Mouse (Mus musculus) NIH3T3 (cell line): ENCODE data around the gene Grk5.
"Not testable (repeated sequence)": the region's sequence is repeated elsewhere in the genome, so short reads cannot be mapped to it uniquely, and the experiment has no call there.

Source experiments
- DNase-seq: peaks from one replicate; pipeline ENCODE4 v3.0.0-alpha.2; 2012; ENCODE audit warnings: low read depth

Grk5 gene

GRCm38 (mm10) chr19:60889714-60890315, at the start of gene Grk5:
TSS of gene Grk5 (plus strand) at chr19:60889749.
- peak; percentile 98 for DNase-seq

DNA sequence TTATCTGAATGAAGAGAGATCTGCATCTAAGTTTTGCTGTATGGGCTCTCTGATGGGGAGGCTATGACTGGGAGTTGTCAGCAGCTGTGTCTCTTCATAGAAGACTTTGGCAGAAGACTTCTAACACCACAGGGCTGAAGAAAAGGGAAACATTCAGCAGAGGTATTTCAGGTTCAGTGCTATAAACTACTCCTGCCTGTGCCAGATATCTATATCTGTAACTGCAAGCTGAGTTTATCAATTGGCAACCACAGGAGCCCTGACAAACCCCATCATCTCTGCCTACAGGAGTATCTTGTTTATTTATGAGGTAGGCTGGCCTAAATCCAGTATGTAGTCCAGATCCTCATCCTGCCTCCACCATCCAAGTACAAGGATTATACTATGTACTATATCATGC, 46.2 kb upstream of the Grk5 start:
- no peak for DNase-seq

DNA sequence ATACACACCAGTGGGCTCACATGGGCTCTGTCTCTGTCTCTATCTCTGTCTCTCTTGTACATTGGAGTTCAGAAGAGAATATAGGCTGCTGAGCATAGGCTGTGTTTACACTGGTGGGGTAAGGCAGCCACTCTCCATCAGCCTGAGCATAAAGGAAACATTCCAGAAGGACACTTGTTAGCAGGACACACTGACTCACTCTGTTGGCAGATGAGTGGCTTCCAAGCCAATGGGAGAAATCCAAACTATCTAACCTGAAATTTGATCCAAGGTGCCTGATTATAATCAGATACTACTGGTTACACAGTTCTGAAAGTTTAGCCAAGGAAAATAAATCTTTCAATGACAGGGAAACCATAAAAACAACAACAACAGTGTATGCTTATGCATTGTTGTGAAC, 43.8 kb upstream of the Grk5 start:
- peak; percentile 69 for DNase-seq

DNA sequence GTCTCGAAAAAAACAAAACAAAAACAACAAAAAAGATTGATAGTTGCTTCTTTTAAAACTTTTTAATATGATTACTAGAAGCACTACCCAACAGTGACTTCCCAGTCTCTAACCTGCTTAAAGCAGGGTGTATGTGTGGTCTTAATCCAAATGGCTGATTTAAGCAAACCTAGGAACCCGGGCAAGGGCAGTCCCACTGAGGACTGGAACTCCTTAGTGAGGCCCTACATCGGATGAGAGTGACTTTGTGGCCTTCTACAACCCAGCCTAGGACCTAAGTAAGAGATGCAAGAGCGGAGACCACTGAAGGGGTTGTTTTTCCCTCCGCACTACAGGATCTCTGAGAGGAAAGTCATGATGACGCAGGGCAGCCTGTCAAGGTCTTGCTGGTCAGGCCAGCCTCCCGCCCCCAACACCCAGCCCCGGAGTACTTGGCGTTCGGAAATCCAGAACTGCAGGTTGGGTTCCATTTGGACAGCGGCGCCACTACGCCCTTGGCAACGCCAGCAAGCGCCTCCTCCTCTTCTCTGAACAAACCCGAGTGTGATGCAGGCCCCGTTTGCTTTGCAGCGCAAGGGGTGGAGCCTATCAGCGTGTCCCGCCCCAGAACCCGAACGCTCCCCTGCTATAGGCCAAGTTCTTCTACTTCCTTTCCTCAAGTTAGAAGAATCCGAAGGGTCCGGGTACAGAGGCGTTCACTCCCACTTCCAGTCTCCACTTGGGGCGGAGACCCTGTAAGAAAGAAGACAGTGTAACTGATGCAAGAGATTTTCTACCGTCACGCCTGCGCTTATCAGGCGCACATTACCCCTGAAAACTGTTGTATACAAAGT, 28.5 kb upstream of the Grk5 start, which contains the start of gene Sfxn4:
Gene Sfxn4 (minus strand): TSS at position 612 of the 833 bp plus-strand sequence.
- peak; percentile 96 for DNase-seq

GRCm38 (mm10) chr19:60866169-60866568, 23.4 kb upstream of the Grk5 start:
- DNase-seq = not testable (repeated sequence)

DNA sequence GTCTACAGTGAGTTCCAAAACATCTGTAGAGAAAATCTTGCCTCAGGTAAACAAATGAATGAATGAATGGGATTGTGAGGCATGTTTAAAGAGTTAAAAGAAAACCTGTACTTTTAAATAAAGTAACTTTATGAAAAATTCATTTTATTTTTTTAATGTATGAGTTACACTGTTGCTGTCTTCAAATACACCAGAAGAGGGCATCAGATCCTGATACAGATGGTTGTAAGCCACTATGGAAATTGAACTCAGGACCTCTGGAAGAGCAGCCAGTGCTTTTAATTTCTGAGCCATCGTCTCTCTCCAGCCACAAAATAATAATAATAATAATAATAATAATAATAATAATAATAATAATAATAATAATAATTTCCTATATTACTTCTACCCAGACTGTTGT, 19.1 kb upstream of the Grk5 start:
- peak; percentile 30 for DNase-seq

- DNase-seq = no peak
These were observed 18.2 kb upstream of the Grk5 start for GRCm38 (mm10) chr19:60871366-60871765.

DNA sequence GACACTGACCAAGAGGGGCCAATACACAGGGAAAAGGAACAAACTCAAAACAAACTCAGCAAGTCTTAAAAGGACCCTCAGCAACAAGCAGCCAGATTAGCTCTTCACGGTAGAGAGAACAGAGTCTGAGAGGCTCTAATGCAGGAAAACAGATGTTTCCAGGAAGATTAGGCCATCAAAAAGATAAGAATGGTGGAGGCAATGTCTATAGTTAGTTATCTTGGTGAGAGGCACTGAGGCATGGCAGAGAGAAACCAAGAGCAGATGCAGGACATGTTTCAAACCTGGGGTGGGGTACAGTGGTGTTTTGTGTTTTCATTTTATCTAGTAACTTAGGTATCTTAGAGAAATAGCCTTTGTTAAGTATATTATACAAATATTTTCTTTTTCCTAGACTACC, 17.3 kb upstream of the Grk5 start:
- DNase-seq = no peak

DNA sequence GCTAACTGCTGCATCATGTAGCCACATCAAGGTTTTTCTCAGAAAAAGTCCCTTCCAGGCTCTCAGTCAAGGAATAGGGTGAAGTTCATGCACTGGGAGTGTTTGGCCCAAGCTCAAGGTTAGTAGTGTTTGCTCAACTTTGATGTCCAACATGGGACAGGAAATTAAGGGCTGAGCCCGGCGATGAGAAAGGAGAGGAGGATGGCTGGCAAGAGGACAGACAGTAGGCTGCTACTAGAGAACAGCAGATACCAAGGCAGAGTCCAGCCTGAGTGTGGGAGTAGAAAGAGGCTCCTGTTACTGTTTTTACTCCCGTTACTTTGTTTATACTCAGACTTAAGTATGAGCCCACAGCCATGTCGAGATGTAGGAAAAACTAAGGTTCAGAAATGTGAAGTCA, 16.0 kb upstream of the Grk5 start:
- peak; percentile 36 for DNase-seq

GRCm38 (mm10) chr19:60874064-60874694, 15.4 kb upstream of the Grk5 start, which contains the start of gene Prdx3:
TSS of gene Prdx3 (minus strand) at chr19:60874556.
- peak; percentile 99 for DNase-seq

DNA sequence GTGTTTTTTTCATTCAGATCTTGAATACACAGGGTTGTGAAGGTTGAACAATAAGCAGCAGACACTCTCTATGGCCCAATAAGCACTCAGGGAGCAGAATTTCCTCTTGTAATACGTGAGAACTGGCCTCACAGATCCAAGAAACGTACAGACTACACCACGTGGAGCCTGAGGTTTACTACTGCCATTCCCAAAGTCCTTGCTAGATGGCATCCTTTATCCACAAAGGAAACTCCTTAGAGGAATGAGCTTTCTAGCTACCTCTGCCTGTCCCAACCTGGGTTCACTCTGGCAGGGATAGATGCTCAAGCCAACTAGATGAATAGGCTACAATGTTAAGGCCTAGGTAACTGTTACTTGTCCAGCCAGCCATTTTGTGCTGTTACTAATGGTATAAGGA, 6.4 kb upstream of the Grk5 start:
- peak; percentile 74 for DNase-seq

- no peak for DNase-seq
These were observed 1.9 kb upstream of the Grk5 start for GRCm38 (mm10) chr19:60887637-60888036.

DNA sequence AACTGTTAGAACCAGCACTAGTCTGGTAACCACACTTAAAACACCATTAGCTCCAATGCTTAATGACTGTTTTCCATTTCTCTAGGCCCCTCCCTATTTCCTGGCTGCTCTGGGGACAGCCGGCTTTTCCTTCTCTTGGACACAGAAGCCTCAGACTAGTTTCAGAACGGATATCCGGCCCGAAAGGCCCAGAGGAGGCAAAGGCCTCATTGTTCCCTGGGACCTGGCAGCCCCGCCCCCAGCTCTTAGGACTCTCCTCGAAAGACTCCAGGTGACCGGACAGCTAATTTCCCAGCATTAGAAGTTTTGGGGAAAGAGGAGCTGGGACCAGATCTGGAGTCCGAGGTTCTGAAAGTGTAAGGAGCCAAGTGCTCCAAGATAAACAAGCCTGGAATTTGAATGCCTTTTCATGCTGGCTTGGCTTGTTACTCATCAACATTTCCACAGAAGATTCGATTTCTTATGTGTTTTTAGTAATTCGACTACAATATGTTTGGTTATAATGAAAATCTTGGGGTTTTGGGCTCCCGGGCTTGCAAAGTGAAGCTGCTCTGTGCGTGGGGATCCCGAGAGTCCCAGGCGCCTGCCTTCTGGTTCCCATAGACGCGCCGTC, 342 bp upstream of the Grk5 start:
- peak; percentile 70 for DNase-seq

DNA sequence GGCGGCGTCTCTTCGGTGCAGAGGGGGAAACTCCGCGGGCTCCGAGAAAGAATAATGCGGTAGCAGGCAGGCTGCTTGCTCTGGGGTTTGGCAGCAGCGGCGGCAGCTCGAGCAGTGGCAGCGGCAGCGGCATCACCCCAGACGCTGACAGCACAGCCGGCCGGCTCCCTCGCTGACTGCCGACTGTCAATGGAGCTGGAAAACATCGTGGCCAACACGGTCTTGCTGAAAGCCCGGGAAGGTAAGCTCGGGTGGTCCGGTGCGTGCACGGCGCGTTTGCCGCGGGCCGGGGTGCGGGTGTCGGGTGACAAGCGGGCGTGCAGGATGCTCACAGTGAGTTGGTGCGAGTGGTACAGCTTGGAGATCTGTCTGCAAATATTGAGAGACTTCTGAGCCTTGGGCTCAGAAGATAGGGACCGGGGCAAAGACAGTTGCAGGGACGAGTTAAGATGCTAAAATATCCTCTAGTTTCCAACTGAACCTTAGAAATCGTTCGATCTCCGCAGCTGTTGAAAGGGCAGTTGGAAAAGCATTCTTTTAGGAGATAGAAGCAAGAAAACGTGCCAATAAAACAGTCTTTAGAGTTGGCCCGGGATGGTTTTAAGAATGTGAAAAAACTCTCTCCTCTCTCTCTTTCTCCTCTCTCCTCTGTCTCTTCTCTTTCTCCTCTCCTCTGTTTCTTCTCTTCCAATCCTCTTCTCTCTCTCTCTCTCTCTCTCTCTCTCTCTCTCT, 1.0 kb downstream of the Grk5 start:
- DNase-seq = no peak

GRCm38 (mm10) chr19:60891123-60891470, 1.5 kb downstream of the Grk5 start:
- peak; percentile 39 for DNase-seq

DNA sequence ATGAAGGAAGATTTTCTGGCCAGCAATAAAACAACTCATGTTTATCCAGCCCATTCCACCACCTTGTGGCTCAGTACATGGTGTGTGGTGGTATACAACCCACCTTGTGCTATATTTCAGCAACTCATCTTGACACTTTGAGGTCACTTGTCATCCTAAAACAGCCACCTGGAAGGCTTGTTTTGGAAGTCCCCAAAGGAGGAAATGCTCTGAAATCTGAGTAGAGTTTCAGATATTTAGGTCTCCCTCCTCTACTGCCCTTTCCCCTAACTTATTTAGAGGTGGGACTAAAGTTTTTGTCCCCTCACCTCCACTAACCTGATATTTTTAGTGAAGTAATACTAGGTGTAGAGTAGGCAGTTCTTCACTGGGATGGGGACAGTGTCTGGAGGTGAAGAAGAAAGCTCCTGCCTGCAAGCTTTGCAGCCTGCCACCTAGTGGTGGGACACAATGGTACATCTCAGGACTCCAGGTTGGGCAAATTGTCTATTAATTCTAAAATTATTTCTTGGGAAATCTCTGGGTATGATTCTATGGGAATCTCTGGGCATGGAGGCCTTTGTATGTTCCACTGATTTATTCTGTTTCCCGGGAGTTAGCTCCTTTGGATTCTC, 2.5 kb downstream of the Grk5 start:
- DNase-seq = peak; percentile 89

DNA sequence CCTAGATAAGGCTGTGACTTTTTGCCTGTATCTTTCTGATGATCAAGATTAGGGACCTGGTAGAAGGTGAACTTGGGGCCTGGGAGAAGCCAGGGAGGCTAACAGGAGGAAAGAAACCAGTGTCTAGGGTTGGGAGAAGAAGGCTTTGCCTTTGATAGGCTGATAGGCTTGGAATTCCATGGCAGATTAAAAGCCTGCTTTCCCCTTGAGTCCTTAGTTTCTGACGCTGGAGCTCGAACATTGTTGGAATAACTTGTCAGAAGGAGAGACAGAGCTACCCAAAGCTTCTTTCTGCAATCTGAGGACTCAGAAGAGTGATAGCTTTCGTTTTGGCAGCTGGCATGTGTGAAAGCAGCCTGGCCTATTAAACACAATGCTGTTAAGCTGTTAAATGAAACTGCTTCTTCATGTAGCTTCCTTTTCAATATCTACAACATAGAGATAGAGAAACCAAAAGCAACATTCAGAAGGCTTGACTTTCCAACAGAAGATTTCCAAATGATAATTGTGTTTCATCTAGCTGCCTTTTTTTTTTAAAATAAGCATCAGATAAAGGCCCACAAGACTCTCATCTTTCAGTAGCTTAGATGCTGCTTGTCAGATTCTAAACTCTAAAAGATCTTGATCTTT, 5.8 kb downstream of the Grk5 start:
- DNase-seq = no peak

DNA sequence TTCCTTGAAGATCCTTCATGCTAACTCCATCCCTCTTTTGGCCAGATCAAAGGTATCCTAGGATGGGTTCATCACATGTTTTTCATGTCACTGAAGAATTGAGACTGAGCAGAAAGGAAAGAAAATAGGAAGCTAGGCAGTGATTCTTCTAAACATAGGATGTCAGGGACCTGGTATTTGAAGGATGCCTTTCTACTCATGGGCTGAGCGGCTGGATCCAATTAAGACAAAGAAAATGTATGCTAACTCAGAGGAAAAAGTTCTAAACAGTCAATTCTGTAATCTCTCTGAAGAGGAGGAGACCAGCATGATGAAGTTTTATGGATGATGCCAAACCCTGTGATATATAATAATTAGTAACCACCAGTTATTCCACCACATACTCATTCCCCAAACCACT, 13.6 kb downstream of the Grk5 start:
- DNase-seq = peak; percentile 16

- DNase-seq = no peak
These were observed 14.4 kb downstream of the Grk5 start for GRCm38 (mm10) chr19:60903971-60904370.

DNA sequence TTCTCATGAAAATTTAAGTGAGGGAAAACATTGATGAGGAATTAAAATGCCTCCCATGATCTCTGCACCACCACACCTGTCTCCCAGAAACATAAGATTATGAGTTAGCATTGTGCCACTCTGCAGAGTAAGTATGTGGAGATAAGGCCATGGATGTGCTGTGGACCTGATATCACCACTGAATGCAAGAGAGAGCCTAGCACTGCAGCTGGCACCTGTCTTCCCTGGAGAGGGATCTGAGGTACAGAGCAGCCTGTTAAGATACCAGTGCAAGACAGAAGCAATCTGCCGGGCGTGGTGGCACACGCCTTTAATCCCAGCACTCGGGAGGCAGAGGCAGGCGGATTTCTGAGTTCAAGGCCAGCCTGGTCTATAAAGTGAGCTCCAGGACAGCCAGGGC, 15.9 kb downstream of the Grk5 start:
- no peak for DNase-seq

- no peak for DNase-seq
These were observed 20.8 kb downstream of the Grk5 start for GRCm38 (mm10) chr19:60910304-60910703.
